Mouse (Mus musculus): Measurements from ENCODE around the gene Noxo1.
"Not testable (repeated sequence)": the region's sequence is repeated elsewhere in the genome, so short reads cannot be mapped to it uniquely, and the experiment has no call there.

The Noxo1 gene

GRCm38 (mm10) chr17:24676877-24677276 is 19.2 kb upstream of the Noxo1 start:
- in situ Hi-C loops (cut with MboI, MseI) = no loop called here

- in situ Hi-C loops (cut with MboI, MseI) = no loop called here
Measured at GRCm38 (mm10) chr17:24677500-24678080, 18.4 kb upstream of the Noxo1 start.

- in situ Hi-C loops (cut with MboI, MseI) = no loop called here
Measured at GRCm38 (mm10) chr17:24686514-24686913, 9.5 kb upstream of the Noxo1 start.

GRCm38 (mm10) chr17:24687146-24687595 is 8.9 kb upstream of the Noxo1 start:
- in situ Hi-C loops (cut with MboI, MseI) = no loop called here

DNA sequence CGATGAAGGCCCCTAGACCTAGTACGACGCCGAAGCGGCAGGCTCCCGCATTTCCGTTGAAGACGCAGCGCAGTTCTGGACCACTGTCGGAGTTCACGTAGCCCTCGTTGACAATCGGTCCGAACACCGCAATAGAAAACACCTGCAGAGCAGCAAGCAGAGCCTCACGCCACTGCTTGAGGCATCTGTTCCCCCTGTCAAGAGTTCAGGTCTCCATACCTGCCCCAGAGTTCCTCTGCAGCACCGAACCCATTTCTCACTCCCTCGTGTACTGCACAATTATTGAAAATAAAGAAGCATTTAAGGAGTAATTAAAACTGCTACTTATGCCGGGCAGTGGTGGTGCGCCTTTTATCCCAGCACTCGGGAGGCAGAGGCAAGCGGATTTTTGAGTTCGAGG is 8.4 kb upstream of the Noxo1 start:
- in situ Hi-C loops (cut with MboI, MseI) = no loop called here

DNA sequence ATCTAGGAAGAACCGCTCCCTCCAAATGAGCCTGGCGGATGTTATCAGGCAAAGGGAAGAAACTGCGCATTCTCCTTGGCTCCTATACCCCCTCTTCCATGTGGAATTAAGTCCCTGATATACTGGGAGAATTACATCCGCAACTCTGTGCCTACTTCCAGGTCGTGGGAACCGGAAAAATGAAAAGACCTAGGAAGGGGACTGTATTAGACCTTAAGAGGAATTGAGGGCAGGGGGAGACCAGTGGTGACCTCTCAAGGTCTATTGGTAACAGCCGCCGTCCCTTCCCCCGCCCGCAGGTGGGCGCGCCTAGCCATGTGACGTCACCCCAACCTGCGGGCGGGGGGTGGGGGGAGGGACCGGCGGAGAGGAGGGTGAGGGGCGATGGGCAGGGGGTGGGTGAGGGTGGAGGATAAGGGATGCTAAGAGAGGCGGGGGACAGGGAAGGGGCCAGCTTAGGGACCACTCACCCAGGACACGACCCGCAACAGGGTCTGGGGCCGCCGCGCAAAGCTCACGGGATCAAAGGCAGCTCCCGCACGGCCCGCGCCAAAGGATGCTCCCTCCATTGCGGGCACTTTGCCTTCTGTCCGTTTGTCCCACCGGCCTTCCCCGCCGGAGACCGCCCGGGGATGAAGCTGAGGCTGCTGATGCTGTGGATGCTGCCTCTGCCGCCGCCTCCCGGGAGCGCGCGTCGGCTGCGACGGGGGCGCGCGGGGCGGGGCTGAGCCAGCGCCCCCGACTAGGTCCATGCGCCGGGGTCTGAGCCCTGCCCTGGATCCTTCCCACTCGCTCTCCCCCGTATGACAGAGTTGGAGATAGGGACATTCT is 6.6 kb upstream of the Noxo1 start, which contains the start of gene Syngr3:
TSS of gene Syngr3 (minus strand) at position 705 of the 831 bp plus-strand sequence.
- in situ Hi-C loops (cut with MboI, MseI) = no loop called here

DNA sequence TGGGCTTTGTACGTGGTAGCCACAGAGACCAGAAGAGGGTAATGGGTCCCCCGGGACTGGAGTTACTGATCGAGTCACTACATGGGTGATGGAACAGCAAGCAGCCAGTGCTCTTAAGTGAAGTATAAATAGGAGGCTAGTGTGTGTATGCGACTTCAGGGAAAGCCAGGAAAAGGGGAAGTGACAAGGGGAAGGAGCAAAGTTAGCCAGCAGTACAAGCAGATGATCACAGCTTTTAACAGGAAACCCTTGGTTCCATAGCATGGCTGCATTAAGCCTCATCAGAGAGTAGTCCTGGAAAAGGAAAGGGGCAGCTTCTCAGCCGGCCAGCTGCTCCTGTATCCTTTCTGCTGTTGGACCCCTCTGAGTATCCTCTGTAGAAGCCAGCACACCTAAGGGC is 3.6 kb upstream of the Noxo1 start:
- in situ Hi-C loops (cut with MboI, MseI) = no loop called here

- in situ Hi-C loops (cut with MboI, MseI) = no loop called here
Measured at GRCm38 (mm10) chr17:24695326-24696010, 566 bp upstream of the Noxo1 start.

DNA sequence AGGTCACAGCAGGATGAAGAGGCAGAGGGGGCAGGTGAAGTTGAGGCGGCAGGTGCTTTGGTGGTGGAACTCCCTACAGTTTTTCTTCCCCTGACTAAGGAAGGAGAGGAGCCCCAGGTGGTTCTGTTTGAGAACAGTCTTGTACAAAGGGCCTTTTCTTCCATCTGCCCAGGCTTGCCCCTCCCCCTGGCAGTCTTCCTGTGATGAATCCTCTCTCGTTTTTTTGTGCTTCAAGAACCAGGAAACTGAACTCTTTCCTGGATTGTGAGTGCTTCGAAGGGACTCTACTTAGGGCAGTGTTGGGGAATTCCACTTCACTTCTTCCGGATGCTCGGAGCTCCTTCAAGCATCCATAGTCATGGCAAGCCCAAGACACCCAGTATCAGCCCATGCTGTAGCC is 2.0 kb downstream of the Noxo1 start:
- in situ Hi-C loops (cut with MboI, MseI) = no loop called here

DNA sequence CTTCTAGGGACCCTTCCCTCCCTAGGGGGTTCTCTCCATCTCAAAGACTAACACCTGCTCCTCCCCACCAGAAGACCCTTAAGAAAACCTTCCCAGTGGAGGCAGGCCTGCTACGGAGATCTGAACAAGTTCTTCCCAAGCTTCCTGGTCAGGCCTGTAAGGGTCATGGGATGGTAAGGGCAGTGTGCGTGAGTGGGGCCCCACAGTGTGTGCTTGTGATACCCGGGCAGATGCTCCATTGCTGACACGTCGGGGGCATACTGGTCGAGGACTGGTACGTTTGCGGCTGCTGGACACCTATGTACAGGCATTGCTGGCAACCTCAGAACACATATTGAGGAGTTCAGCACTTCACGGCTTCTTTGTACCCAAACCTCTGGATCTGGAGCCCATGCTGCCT is 2.7 kb downstream of the Noxo1 start:
- in situ Hi-C loops (cut with MboI, MseI) = no loop called here

DNA sequence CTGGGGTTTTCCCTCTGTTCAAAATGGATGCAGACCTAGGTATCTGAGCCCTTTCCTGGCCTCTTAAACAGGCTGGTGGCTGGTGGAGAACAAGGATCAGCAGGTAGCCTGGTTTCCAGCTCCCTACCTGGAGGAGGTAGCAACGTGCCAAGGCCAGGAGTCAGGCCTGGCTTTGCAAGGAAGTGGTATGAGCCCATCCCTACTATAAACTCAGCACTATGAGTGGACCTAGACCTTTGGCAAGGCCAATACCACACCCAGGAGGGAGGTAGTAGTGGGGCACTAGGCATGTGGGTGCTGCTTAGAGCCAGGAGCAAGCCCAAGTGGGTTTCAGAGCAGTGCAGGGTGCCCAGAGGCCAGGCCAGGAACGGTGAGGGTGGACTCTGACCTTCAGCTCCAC is 3.4 kb downstream of the Noxo1 start:
- in situ Hi-C loops (cut with MboI, MseI) = no loop called here

GRCm38 (mm10) chr17:24701251-24701650 is 5.2 kb downstream of the Noxo1 start:
- in situ Hi-C loops (cut with MboI, MseI) = no loop called here

GRCm38 (mm10) chr17:24705821-24706220 is 9.8 kb downstream of the Noxo1 start:
- in situ Hi-C loops (cut with MboI, MseI) = no loop called here

DNA sequence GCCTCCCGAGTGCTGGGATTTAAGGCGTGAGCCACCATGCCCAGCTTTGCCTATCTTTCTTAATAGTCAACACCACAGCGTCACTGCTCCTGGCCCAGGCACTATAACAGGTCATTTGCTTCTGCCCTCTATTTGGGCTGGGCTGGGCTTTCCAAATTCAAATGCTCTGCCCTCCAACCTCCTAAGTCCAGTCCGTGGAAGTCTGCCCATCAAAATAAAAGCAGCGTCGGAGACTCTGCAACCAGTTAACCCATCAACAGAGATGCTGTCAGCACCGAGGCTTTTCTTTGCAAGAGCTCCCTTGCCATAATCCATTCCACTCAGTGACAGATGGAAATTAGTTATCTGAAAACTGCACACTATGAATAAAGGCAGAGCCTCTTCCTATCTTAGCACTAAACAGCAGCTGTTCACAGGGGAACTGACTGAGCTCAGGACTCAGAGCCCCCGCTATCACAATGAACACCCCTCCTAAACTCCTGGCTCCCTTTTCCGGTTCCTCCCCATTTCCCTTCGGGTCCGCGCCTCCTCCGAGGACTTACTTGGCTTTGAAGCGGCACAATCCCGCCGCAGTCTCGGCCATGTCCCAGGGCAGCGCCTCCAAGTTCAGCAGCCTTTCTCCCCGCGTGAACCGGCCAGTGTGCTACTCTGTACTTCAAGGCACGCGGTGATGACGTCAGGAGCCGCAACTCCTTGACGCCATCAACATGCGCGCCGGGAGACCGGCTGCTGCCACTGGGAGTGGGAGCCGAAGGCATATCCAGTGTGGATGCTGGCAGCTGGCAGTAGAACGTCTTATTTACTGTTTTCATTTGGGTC is 11.2 kb downstream of the Noxo1 start, which contains the start of gene Tbl3:
TSS of gene Tbl3 (minus strand) at position 679 of the 819 bp plus-strand sequence.
- in situ Hi-C loops (cut with MboI, MseI) = no loop called here

GRCm38 (mm10) chr17:24707801-24708425 is 11.9 kb downstream of the Noxo1 start:
- in situ Hi-C loops (cut with MboI, MseI) = no loop called here

DNA sequence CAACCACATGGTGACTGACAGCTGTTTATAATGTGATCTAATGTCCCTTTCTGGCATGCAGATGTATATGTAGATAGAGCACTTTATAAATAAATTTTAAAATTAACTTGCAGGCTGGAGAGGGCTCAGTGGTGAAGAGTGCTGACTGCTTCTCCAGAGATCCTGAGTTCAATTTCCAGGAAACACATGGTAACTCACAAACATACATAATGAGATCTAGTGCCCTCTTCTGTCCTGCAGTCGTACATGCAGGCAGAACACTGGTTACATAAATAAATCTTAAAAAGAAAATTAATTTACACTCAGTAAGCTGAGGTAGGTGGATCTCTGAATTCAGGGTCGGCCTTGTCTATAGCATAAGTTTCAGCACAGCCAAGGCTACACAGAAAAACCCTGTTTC is 12.6 kb downstream of the Noxo1 start:
- in situ Hi-C loops (cut with MboI, MseI) = no loop called here

- in situ Hi-C loops (cut with MboI, MseI) = no loop called here
Measured at GRCm38 (mm10) chr17:24715556-24715955, 19.5 kb downstream of the Noxo1 start.

GRCm38 (mm10) chr17:24716166-24716682 is 20.2 kb downstream of the Noxo1 start:
- in situ Hi-C loops (cut with MboI, MseI) = no loop called here

GRCm38 (mm10) chr17:24717943-24718342 is 21.9 kb downstream of the Noxo1 start, which contains the start of the genes Rnf151 and Rps2:
Gene Rnf151 (minus strand): TSS chr17:24718063.
Gene Rps2 (plus strand): TSS chr17:24718116.
- in situ Hi-C loops (cut with MboI, MseI) = no loop called here

GRCm38 (mm10) chr17:24718938-24719337 is 22.9 kb downstream of the Noxo1 start:
- in situ Hi-C loops (cut with MboI, MseI) = not testable (repeated sequence)
